Mouse (Mus musculus) cerebellum, postnatal 4 days (tissue): Measurements from ENCODE around the gene Cope.

Source experiments
- DNase-seq, 2 experiments: peaks; one replicate each; pipeline ENCODE4 v3.0.0; 2022; ENCODE audit warnings: low spot score in 2 of 2, mixed read lengths in 1 of 2

Cope gene

GRCm38 (mm10) chr8:70302358-70302890 is at the start of gene Cope, which contains the start of gene Ddx49:
TSS of gene Cope (plus strand) at chr8:70302518.
TSS of gene Ddx49 (minus strand) at chr8:70302489.
- peak; percentile 83 to 91 for DNase-seq

GRCm38 (mm10) chr8:70254628-70255027 is 47.7 kb upstream of the Cope start:
- DNase-seq: no peak

- no peak for DNase-seq
Measured at GRCm38 (mm10) chr8:70257456-70257855, 44.9 kb upstream of the Cope start.

- no peak for DNase-seq
Measured at GRCm38 (mm10) chr8:70258600-70258999, 43.7 kb upstream of the Cope start.

- DNase-seq: no peak
Measured at GRCm38 (mm10) chr8:70259043-70259442, 43.3 kb upstream of the Cope start.

- DNase-seq: no peak
Measured at GRCm38 (mm10) chr8:70267674-70268073, 34.6 kb upstream of the Cope start.

- DNase-seq: no peak
Measured at GRCm38 (mm10) chr8:70268311-70268710, 34.0 kb upstream of the Cope start.

GRCm38 (mm10) chr8:70268799-70269565 is 33.3 kb upstream of the Cope start:
- no peak for DNase-seq

- no peak for DNase-seq
Measured at GRCm38 (mm10) chr8:70272949-70273348, 29.4 kb upstream of the Cope start.

- DNase-seq: no peak
Measured at GRCm38 (mm10) chr8:70274350-70274749, 28.0 kb upstream of the Cope start.

GRCm38 (mm10) chr8:70276476-70276875 is 25.8 kb upstream of the Cope start:
- no peak for DNase-seq

GRCm38 (mm10) chr8:70278175-70278574 is 24.1 kb upstream of the Cope start:
- no peak for DNase-seq

GRCm38 (mm10) chr8:70279266-70279665 is 23.1 kb upstream of the Cope start:
- DNase-seq: no peak

- no peak for DNase-seq
Measured at GRCm38 (mm10) chr8:70281001-70281400, 21.3 kb upstream of the Cope start.

GRCm38 (mm10) chr8:70282603-70283135 is 19.6 kb upstream of the Cope start, which contains the start of gene Homer3:
TSS of gene Homer3 (plus strand) at chr8:70282827.
- peak; percentile 75 to 85 for DNase-seq

- peak in 1 of 2 experiments; percentile 36 for DNase-seq
Measured at GRCm38 (mm10) chr8:70283136-70284077, 18.9 kb upstream of the Cope start.

GRCm38 (mm10) chr8:70284421-70284820 is 17.9 kb upstream of the Cope start:
- no peak for DNase-seq

- DNase-seq: no peak
Measured at GRCm38 (mm10) chr8:70285304-70285703, 17.0 kb upstream of the Cope start.

- no peak for DNase-seq
Measured at GRCm38 (mm10) chr8:70286737-70287136, 15.6 kb upstream of the Cope start.

GRCm38 (mm10) chr8:70293988-70294405 is 8.3 kb upstream of the Cope start:
- DNase-seq: no peak

GRCm38 (mm10) chr8:70300881-70301280 is 1.4 kb upstream of the Cope start:
- DNase-seq: no peak

GRCm38 (mm10) chr8:70302901-70303300 is 583 bp downstream of the Cope start:
- DNase-seq: no peak
